Mouse (Mus musculus): Measurements from ENCODE around the gene Ces1a. TPM values are rescaled to one million over a fixed set of nuclear protein-coding genes. Genes with fewer than 3 reads are reported as not detected.

The Ces1a gene
- polyA plus RNA-seq, 1 experiment from 2014 or later: 0.09 TPM

- no peaks in the 10 kb centered on the region for H3K9me3 ChIP-seq (replicated peaks; ENCODE audit: control insufficient read depth, low read length)
Observed at GRCm38 (mm10) chr8:93012226-93012625, 35.8 kb downstream of the Ces1a start.

GRCm38 (mm10) chr8:93011439-93011838, 36.6 kb downstream of the Ces1a start:
- H3K27me3 ChIP-seq (ENCODE audit: control insufficient read depth, insufficient read depth, low read length): no peaks in the 10 kb centered on the region; the same call in 1 of the 2 replicates
- no peak for ATAC-seq (replicated peaks; ENCODE audit: extremely low read depth, insufficient read depth, low FRiP score)
- H3K36me3 ChIP-seq (ENCODE audit: control insufficient read depth, insufficient read depth): no peaks in the 10 kb centered on the region
- 9% methylated on average over 9 of the region's 9 CpGs for WGBS
- H3K4me1 ChIP-seq (ENCODE audit: control insufficient read depth, insufficient read depth, low read length): peaks cover 2% of the 10 kb centered on the region
- no peak overlapping the region for H3K27ac ChIP-seq (ENCODE audit: low read length)
- no peak overlapping the region for H3K4me3 ChIP-seq (ENCODE audit: low read length)
- no peak overlapping the region for H3K4me2 ChIP-seq (ENCODE audit: low read depth, low read length)
- H3K9ac ChIP-seq (ENCODE audit: low read length): no peak overlapping the region
- H3K9me3 ChIP-seq (replicated peaks; ENCODE audit: control insufficient read depth, low read length): no peaks in the 10 kb centered on the region

More at GRCm38 (mm10) chr8:93012226-93012625, 35.8 kb downstream of the Ces1a start:
- Histone ChIP-seq H3K27ac (ENCODE audit: low read length) (no peak overlapping the region), H3K4me2 (ENCODE audit: low read depth, low read length) (no peak overlapping the region), H3K27me3 (ENCODE audit: control insufficient read depth, insufficient read depth, low read length) (no peaks in the 10 kb centered on the region; the same call in 1 of the 2 replicates), H3K4me1 (ENCODE audit: control insufficient read depth, insufficient read depth, low read length) (peaks cover 2% of the 10 kb centered on the region), H3K36me3 (ENCODE audit: control insufficient read depth, insufficient read depth) (no peaks in the 10 kb centered on the region), H3K9ac (ENCODE audit: low read length) (no peak overlapping the region), H3K4me3 (ENCODE audit: low read length) (no peak overlapping the region)
- WGBS: 73% methylated on average over 6 of the region's 6 CpGs
- no peak for ATAC-seq (replicated peaks; ENCODE audit: extremely low read depth, insufficient read depth, low FRiP score)

- H3K4me3 ChIP-seq (ENCODE audit: low read length): no peak overlapping the region
- no peaks in the 10 kb centered on the region for H3K9me3 ChIP-seq (replicated peaks; ENCODE audit: control insufficient read depth, low read length)
- H3K9ac ChIP-seq (ENCODE audit: low read length): no peak overlapping the region
- no peak overlapping the region for H3K4me2 ChIP-seq (ENCODE audit: low read depth, low read length)
- H3K27me3 ChIP-seq (ENCODE audit: control insufficient read depth, insufficient read depth, low read length): no peaks in the 10 kb centered on the region; the same call in 1 of the 2 replicates
- H3K36me3 ChIP-seq (ENCODE audit: control insufficient read depth, insufficient read depth): no peaks in the 10 kb centered on the region
- H3K27ac ChIP-seq (ENCODE audit: low read length): no peak overlapping the region
- 19% methylated on average over 5 of the region's 5 CpGs for WGBS
- no peak for ATAC-seq (replicated peaks; ENCODE audit: extremely low read depth, insufficient read depth, low FRiP score)
- peaks cover 2% of the 10 kb centered on the region for H3K4me1 ChIP-seq (ENCODE audit: control insufficient read depth, insufficient read depth, low read length)
Observed at GRCm38 (mm10) chr8:93010286-93010685, 37.7 kb downstream of the Ces1a start.

GRCm38 (mm10) chr8:92998600-92998999, 49.4 kb downstream of the Ces1a start:
- Histone ChIP-seq H3K4me1 (ENCODE audit: control insufficient read depth, insufficient read depth, low read length) (no peaks in the 10 kb centered on the region), H3K27me3 (ENCODE audit: control insufficient read depth, insufficient read depth, low read length) (no peaks in the 10 kb centered on the region; the same call in none of the 2 replicates), H3K4me3 (ENCODE audit: low read length) (no peak overlapping the region), H3K36me3 (ENCODE audit: control insufficient read depth, insufficient read depth) (no peaks in the 10 kb centered on the region), H3K9me3 (replicated peaks; ENCODE audit: control insufficient read depth, low read length) (no peaks in the 10 kb centered on the region), H3K4me2 (ENCODE audit: low read depth, low read length) (no peak overlapping the region), H3K9ac (ENCODE audit: low read length) (no peak overlapping the region), H3K27ac (ENCODE audit: low read length) (no peak overlapping the region)
- WGBS: 35% methylated on average over 2 of the region's 2 CpGs
- ATAC-seq (replicated peaks; ENCODE audit: extremely low read depth, insufficient read depth, low FRiP score): no peak

GRCm38 (mm10) chr8:92996840-92997239, 51.2 kb downstream of the Ces1a start:
- ATAC-seq (replicated peaks; ENCODE audit: extremely low read depth, insufficient read depth, low FRiP score): no peak
- no peak overlapping the region for H3K4me2 ChIP-seq (ENCODE audit: low read depth, low read length)
- no peak overlapping the region for H3K9ac ChIP-seq (ENCODE audit: low read length)
- no peaks in the 10 kb centered on the region for H3K36me3 ChIP-seq (ENCODE audit: control insufficient read depth, insufficient read depth)
- no peak overlapping the region for H3K4me3 ChIP-seq (ENCODE audit: low read length)
- WGBS: 19% methylated on average over 5 of the region's 5 CpGs
- H3K27ac ChIP-seq (ENCODE audit: low read length): no peak overlapping the region
- no peaks in the 10 kb centered on the region; the same call in none of the 2 replicates for H3K27me3 ChIP-seq (ENCODE audit: control insufficient read depth, insufficient read depth, low read length)
- no peaks in the 10 kb centered on the region for H3K9me3 ChIP-seq (replicated peaks; ENCODE audit: control insufficient read depth, low read length)
- no peaks in the 10 kb centered on the region for H3K4me1 ChIP-seq (ENCODE audit: control insufficient read depth, insufficient read depth, low read length)

- no peak overlapping the region for H3K4me2 ChIP-seq (ENCODE audit: low read depth, low read length)
- no peaks in the 10 kb centered on the region for H3K4me1 ChIP-seq (ENCODE audit: control insufficient read depth, insufficient read depth, low read length)
- H3K9ac ChIP-seq (ENCODE audit: low read length): no peak overlapping the region
- no peaks in the 10 kb centered on the region for H3K27me3 ChIP-seq (ENCODE audit: control insufficient read depth, insufficient read depth, low read length)
- H3K27ac ChIP-seq (ENCODE audit: low read length): no peak overlapping the region
- H3K9me3 ChIP-seq (replicated peaks; ENCODE audit: control insufficient read depth, low read length): no peaks in the 10 kb centered on the region
- no peaks in the 10 kb centered on the region for H3K36me3 ChIP-seq (ENCODE audit: control insufficient read depth, insufficient read depth)
- no peak overlapping the region for H3K4me3 ChIP-seq (ENCODE audit: low read length)
- 59% methylated on average over 2 of the region's 2 CpGs for WGBS
- no peak for ATAC-seq (replicated peaks; ENCODE audit: extremely low read depth, insufficient read depth, low FRiP score)
Observed at GRCm38 (mm10) chr8:92984376-92984775, 63.6 kb downstream of the Ces1a start.

GRCm38 (mm10) chr8:92982491-92982890, 65.5 kb downstream of the Ces1a start:
- ATAC-seq (replicated peaks; ENCODE audit: extremely low read depth, insufficient read depth, low FRiP score): no peak
- 62% methylated on average over 3 of the region's 3 CpGs for WGBS
- Histone ChIP-seq H3K4me1 (ENCODE audit: control insufficient read depth, insufficient read depth, low read length) (no peaks in the 10 kb centered on the region), H3K9ac (ENCODE audit: low read length) (no peak overlapping the region), H3K4me3 (ENCODE audit: low read length) (no peak overlapping the region), H3K4me2 (ENCODE audit: low read depth, low read length) (no peak overlapping the region), H3K36me3 (ENCODE audit: control insufficient read depth, insufficient read depth) (no peaks in the 10 kb centered on the region), H3K27ac (ENCODE audit: low read length) (no peak overlapping the region), H3K27me3 (ENCODE audit: control insufficient read depth, insufficient read depth, low read length) (no peaks in the 10 kb centered on the region), H3K9me3 (replicated peaks; ENCODE audit: control insufficient read depth, low read length) (no peaks in the 10 kb centered on the region)

- H3K36me3 ChIP-seq (ENCODE audit: control insufficient read depth, insufficient read depth): no peaks in the 10 kb centered on the region
- no peak overlapping the region for H3K4me2 ChIP-seq (ENCODE audit: low read depth, low read length)
- no peak overlapping the region for H3K9ac ChIP-seq (ENCODE audit: low read length)
- H3K4me3 ChIP-seq (ENCODE audit: low read length): no peak overlapping the region
- no peaks in the 10 kb centered on the region for H3K27me3 ChIP-seq (ENCODE audit: control insufficient read depth, insufficient read depth, low read length)
- H3K27ac ChIP-seq (ENCODE audit: low read length): no peak overlapping the region
- peaks cover 7% of the 10 kb centered on the region for H3K4me1 ChIP-seq (ENCODE audit: control insufficient read depth, insufficient read depth, low read length)
- no peak for ATAC-seq (replicated peaks; ENCODE audit: extremely low read depth, insufficient read depth, low FRiP score)
- WGBS: 79% methylated on average over 5 of the region's 5 CpGs
- H3K9me3 ChIP-seq (replicated peaks; ENCODE audit: control insufficient read depth, low read length): no peaks in the 10 kb centered on the region
Observed at GRCm38 (mm10) chr8:92976656-92977055, 71.3 kb downstream of the Ces1a start.

GRCm38 (mm10) chr8:92972949-92973348, 75.0 kb downstream of the Ces1a start:
- 15% methylated on average over 5 of the region's 5 CpGs for WGBS

More at GRCm38 (mm10) chr8:92972949-92973348, 75.0 kb downstream of the Ces1a start:
- peaks cover 7% of the 10 kb centered on the region for H3K4me1 ChIP-seq (ENCODE audit: control insufficient read depth, insufficient read depth, low read length)
- no peaks in the 10 kb centered on the region for H3K36me3 ChIP-seq (ENCODE audit: control insufficient read depth, insufficient read depth)
- peak; percentile 96 for ATAC-seq (replicated peaks; ENCODE audit: extremely low read depth, insufficient read depth, low FRiP score)
- H3K27me3 ChIP-seq (ENCODE audit: control insufficient read depth, insufficient read depth, low read length): no peaks in the 10 kb centered on the region
- peak overlapping the region; percentile 1; the same call in 1 of the 2 replicates for H3K4me2 ChIP-seq (ENCODE audit: low read depth, low read length)
- H3K9me3 ChIP-seq (replicated peaks; ENCODE audit: control insufficient read depth, low read length): no peaks in the 10 kb centered on the region
- H3K27ac ChIP-seq (ENCODE audit: low read length): peak overlapping the region; percentile 34; the same call in 1 of the 2 replicates
- no peak overlapping the region for H3K4me3 ChIP-seq (ENCODE audit: low read length)
- H3K9ac ChIP-seq (ENCODE audit: low read length): no peak overlapping the region
